Mouse (Mus musculus) CD4-positive, CD25-positive, alpha-beta regulatory T cell, adult 4 months (primary cell): Measurements from ENCODE around the gene Ceacam14. TPM values are rescaled to one million over a fixed set of nuclear protein-coding genes. Genes with fewer than 3 reads are reported as not detected.

ENCODE experiments used
- ATAC-seq: one replicate; pipeline ENCODE4 v1.8.0; 2017
- polyA plus RNA-seq, 2 experiments: library from polyadenylated mRNA; unstranded; fragments of 100-300 nt; shearing (Covaris generic); gene quantifications; one replicate each; pipeline ENCODE4 v1.2.1; 2017

Ceacam14 gene
- not detected for polyA plus RNA-seq

- no peak for ATAC-seq
These were observed at the start of gene Ceacam14 for GRCm38 (mm10) chr7:17812333-17812732. Gene Ceacam14, plus strand, starts transcription at chr7:17812633.

Other genes with a start within 250 kb of the Ceacam14 start
- gene Ceacam5, start 99.4 kb upstream of the Ceacam14 start, polyA plus RNA-seq = not detected
- not detected for gene Gm5155, start 59.1 kb downstream of the Ceacam14 start, polyA plus RNA-seq
- not detected for gene Ceacam11, start 159.5 kb downstream of the Ceacam14 start, polyA plus RNA-seq
- not detected for gene Ceacam13, start 197.3 kb downstream of the Ceacam14 start, polyA plus RNA-seq